Mouse (Mus musculus) large intestine, adult 2 months (tissue): Measurements from ENCODE around the gene Cuedc1. TPM values are rescaled to one million over a fixed set of nuclear protein-coding genes. Genes with fewer than 3 reads are reported as not detected.

Experiments
- DNase-seq: peaks from one replicate; pipeline ENCODE4 v3.0.0-alpha.2; 2012; ENCODE audit warnings: low read depth, low spot score
- WGBS: fragments of 180-500 bp; shearing (Covaris S2); methylation state at CpG from one replicate; pipeline ENCODE4 v1.1.7; 2018; 5-methylcytosine and 5-hydroxymethylcytosine counted together
- polyA plus RNA-seq: library from polyadenylated mRNA; depleted of rRNA; stranded (reverse); fragments of >200 nt; gene quantifications from 2 replicates; pipeline ENCODE4 v1.2.3, GENCODE M21; 2012

Gene Cuedc1
- polyA plus RNA-seq, 1 experiment = 11.2 TPM

- 36% methylated on average over 8 of the region's 8 CpGs for WGBS
- no peak for DNase-seq
Measured at GRCm38 (mm10) chr11:88114871-88115301, 17.0 kb downstream of the Cuedc1 start.

GRCm38 (mm10) chr11:88116568-88116967, 18.7 kb downstream of the Cuedc1 start:
- 73% methylated on average over 6 of the region's 6 CpGs for WGBS
- no peak for DNase-seq

DNA sequence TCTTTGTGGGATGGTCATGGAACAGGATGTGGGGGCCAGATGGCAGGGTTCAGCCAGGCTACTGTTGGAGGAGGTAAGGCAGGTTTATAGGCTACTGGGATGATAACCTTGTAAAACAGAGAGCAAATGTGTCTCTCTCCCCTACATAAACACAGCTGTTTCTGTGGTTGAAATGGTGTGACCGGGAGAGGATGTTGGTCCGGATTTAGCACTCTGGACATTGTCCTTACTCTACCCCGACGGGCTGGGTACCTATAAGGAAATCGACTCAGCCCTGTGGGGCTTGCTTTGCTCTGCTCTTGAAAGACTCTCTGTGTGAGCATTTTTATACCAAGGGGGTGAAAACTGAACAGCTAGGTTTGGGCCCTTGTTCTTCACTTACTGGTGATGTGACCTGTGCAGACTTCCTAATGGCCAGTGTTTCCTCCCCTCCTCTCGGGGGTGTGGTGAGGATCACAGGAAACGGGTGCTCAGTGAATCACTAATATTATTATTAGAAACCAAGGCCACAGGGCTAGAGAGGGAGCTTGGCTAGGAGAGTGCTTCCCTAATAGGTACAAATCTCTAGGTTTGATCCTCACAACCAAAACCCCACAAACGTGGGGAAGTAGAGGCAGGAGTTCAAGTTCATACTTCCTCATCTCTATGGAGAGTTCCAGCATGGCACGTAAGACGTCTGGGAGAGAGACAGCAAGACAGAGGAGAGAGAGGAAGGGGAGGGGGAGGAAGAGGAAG, 19.7 kb downstream of the Cuedc1 start:
- 19% methylated on average over 10 of the region's 10 CpGs for WGBS
- no peak for DNase-seq

GRCm38 (mm10) chr11:88118091-88118440, 20.2 kb downstream of the Cuedc1 start:
- whole genome bisulfite sequencing = 51% methylated on average over 6 of the region's 6 CpGs
- no peak for DNase-seq

GRCm38 (mm10) chr11:88118817-88119642, 21.2 kb downstream of the Cuedc1 start:
- DNase-seq = no peak
- 20% methylated on average over 8 of the region's 8 CpGs for WGBS

- WGBS = 71% methylated on average over 5 of the region's 5 CpGs
- DNase-seq = no peak
Measured at GRCm38 (mm10) chr11:88122545-88122944, 24.7 kb downstream of the Cuedc1 start.

GRCm38 (mm10) chr11:88123021-88123420, 25.2 kb downstream of the Cuedc1 start:
- WGBS = 74% methylated on average over 5 of the region's 5 CpGs
- no peak for DNase-seq

- WGBS = 56% methylated on average over 6 of the region's 6 CpGs
Measured at GRCm38 (mm10) chr11:88123731-88124130, 25.9 kb downstream of the Cuedc1 start.

DNA sequence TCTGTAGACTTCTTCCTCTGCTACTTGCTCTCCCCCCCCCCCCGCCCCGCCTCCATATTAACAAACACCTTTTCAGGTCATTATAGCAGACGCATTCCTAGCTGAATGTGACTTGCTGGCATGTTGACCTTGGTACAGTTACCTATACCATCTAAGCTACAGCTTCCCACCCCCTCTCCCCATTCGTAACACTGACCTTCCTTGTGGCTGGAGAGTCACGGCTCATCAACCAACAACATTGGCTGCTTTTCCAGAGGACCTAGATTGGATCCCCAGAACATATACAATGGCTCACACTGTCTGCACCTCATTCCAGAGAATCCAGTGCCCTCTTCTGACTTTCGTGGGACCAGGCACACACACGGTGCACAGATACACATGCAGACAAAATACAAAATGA, 27.6 kb downstream of the Cuedc1 start:
- WGBS = 88% methylated on average over 7 of the region's 7 CpGs
- DNase-seq = no peak

More at GRCm38 (mm10) chr11:88123731-88124130, 25.9 kb downstream of the Cuedc1 start:
- DNase-seq = no peak

DNA sequence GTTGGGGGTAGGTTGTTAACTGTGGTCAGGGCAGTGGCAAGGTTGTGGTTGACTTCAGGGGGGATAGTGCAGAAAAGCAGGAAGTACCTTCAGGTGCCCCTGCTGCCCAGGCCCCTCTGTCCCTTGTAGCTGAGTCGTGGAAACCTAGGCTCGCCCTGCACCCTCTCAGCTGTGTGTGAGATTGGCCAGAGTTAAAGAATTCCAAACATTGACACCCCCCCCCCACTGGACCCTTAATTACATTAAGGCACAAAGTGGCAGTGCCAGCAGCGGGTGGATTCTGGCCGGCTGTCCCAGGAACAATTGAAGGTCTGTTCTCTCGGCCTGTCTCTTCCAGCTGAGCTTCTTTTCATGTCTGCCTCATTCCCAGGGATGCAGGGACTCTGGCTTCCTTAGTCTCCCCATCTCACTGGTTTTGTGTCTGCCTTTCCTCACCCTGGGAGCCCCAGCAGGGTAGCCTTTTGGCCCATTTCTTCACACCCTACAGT, 28.5 kb downstream of the Cuedc1 start:
- 54% methylated on average over 5 of the region's 5 CpGs for WGBS
- no peak for DNase-seq

DNA sequence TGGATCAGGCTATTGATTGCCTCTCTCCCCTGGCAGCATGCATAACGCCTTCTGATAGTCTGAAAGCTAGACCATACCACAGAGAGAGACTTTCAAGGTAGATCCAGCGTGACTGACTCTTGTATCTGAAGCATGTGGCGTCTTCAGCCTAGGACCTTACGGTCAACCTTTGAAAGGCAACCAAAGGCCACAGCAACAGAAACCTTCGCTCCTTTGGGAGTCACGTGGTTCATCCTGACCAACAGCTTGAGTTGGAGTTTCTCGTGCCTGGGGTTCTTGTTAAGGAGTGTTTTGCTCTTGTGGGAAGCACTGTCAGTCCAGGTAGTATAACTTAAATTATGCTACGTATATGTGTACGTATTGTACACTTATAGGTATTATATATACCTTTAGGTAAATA, 30.6 kb downstream of the Cuedc1 start:
- whole genome bisulfite sequencing = 92% methylated on average over 9 of the region's 9 CpGs
- DNase-seq = no peak

DNA sequence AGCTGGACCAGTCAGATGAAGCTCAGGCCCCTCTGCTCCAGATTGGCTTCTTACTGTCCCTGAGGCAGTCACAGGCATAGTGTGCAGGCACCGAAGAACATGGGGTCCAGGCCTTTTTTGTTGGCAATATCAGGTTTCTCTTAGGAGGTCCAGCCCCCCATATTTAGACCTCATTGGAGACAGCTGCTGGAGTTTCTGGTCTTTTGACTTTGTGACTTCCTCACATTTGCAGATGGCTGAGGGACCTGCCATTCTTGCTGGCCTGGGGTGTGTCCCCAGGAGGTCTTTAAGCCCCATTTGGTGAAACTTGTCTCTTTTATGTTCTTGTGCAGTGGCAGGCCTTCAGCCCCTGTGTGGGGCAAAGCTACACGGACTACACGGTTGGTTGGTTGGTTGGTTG, 31.4 kb downstream of the Cuedc1 start:
- DNase-seq = no peak
- 94% methylated on average over 3 of the region's 3 CpGs for WGBS

DNA sequence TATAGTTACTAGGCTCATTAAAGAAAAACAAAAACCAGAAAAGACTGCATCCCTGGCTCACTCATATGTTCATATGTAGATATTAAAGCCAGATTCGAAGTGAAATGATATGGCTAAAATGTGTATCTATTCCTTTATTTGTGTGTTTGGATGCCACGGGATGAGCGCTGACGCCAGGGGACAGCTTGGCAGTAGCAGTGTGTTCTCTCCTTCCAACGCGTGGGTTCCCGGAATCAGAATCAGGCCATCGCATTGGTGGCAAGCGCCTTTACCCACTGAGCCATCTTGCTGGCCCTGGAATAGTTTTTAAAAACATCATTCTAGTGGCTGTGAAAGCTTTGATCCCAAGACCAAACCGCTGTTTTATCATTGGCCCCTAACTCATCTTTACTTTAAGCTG, 32.1 kb downstream of the Cuedc1 start:
- 96% methylated on average over 10 of the region's 10 CpGs for WGBS
- no peak for DNase-seq

GRCm38 (mm10) chr11:88131847-88132246, 34.0 kb downstream of the Cuedc1 start:
- whole genome bisulfite sequencing = 58% methylated on average over 8 of the region's 8 CpGs
- no peak for DNase-seq

GRCm38 (mm10) chr11:88135218-88135617, 37.4 kb downstream of the Cuedc1 start:
- DNase-seq = no peak
- 51% methylated on average over 7 of the region's 7 CpGs for WGBS

- DNase-seq = no peak
- 66% methylated on average over 12 of the region's 12 CpGs for WGBS
Measured at GRCm38 (mm10) chr11:88137814-88138425, 40.1 kb downstream of the Cuedc1 start.

DNA sequence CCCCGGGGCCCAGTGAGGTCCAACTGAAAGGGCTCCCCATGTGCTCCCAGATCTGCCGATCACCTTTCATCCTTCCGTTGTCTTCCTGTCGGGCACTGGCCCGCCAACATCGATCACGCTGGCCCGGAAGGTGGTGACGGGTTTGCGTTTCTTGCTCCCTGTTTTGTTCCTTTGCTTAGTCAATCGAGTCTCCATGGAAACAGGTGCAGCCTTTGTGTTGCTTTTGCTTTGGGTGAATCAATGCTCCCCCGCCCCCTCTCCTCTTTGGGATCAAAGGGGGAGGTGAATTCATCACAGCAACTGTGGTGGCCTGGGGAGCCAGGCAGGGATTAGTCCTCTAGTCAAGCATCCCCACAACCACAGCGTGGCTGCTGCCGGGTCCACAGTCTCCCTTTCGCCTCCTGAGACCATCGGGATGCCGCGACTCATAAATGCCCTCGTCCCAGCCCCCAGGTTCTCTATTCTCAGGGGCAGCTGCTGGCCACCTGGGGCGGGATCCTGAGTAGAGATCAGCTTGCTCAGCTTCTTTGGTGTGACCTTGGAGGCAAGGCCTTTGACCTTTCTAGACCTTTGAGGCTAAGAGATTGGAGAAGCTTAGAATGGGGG, 41.5 kb downstream of the Cuedc1 start:
- no peak for DNase-seq
- 73% methylated on average over 20 of the region's 20 CpGs for WGBS

GRCm38 (mm10) chr11:88140066-88141060, 42.5 kb downstream of the Cuedc1 start:
- no peak for DNase-seq
- WGBS = 49% methylated on average over 13 of the region's 13 CpGs

- DNase-seq = no peak
- WGBS = 32% methylated on average over 8 of the region's 8 CpGs
Measured at GRCm38 (mm10) chr11:88142362-88142761, 44.5 kb downstream of the Cuedc1 start.
